Mouse (Mus musculus): ENCODE measurements around the gene Stard13.

DNA sequence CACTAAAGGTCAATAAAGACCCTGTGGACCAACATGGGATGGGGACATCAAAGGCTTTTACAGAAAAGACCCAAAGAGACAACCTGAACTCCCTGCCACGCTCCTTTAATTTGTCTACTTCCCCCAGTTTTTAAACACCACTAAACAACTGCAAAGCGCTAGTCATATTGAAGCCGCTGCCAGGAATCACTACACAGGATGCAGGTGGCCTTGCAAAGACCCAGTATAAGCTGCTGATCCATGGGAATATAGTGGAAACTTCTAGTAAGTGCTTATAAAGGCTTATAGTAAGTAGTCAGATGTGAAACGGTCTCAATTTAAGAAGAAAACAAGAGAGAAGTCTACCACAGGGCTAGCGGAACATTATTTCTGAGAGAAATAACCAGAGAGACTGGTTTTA, 42.9 kb downstream of the Stard13 start:
- TF ChIP-seq CTCF (IDR thresholded peaks at IDR 0.05) (no peak), EP300 (IDR thresholded peaks at IDR 0.05) (no peak)
